Mouse (Mus musculus): ENCODE results near the gene Gm28576.
"Not testable (repeated sequence)": the region's sequence is repeated elsewhere in the genome, so short reads cannot be mapped to it uniquely, and the experiment has no call there.

The Gm28576 gene

GRCm38 (mm10) chrY:7722641-7723040, at the start of gene Gm28576:
Gm28576 (plus strand) TSS chrY:7722941.
- DNase-seq (ENCODE audit: low spot score in 2 of 2): not testable (repeated sequence)

Measured in left cerebral cortex, adult 9 months (tissue).